In genomic region chr3:137952914-137953880, GRCm38 (mm10) we compare ENCODE assay signal across 8 mouse cellular contexts. TPM values are rescaled to one million over a fixed set of nuclear protein-coding genes. Genes with fewer than 3 reads are reported as not detected.
DNase-seq lines count a peak whose midpoint lies in the region; ATAC-seq and TF ChIP-seq lines count a peak whose summit lies in the region.

No protein-coding gene starts in this region.

- no peak overlapping the region for H3K4me2 ChIP-seq in forebrain, embryonic 13.5 days
- peak overlapping the region; percentile 25; the same call in 1 of the 2 replicates for H3K4me2 ChIP-seq in hindbrain, embryonic 16.5 days (ENCODE audit: low read length)
- no peak overlapping the region for H3K4me2 ChIP-seq in limb, embryonic 13.5 days (replicated peaks)
- H3K4me2 ChIP-seq in midbrain, embryonic 14.5 days (ENCODE audit: low read length): peak overlapping the region; percentile 26
- no peak overlapping the region for H3K4me2 ChIP-seq in stomach, postnatal 0 days (replicated peaks; ENCODE audit: low read depth)

- peak; percentile 65 to 71 for DNase-seq in B cell, adult 2 months
- DNase-seq in MEL-GATA-1-ER (ENCODE audit: extremely low read depth, low read depth): peak; percentile 100
- peak; percentile 87 for DNase-seq in midbrain, embryonic 14.5 days
- peak; percentile 30 for DNase-seq in stomach, postnatal 0 days (ENCODE audit: low spot score)
- no peak for DNase-seq in adrenal gland, adult 2 months

- no peak overlapping the region for H3K27ac ChIP-seq in forebrain, embryonic 13.5 days
- H3K27ac ChIP-seq in hindbrain, embryonic 16.5 days (ENCODE audit: low read depth, low read length): peak overlapping the region; percentile 64; the same call in 1 of the 2 replicates
- peak overlapping the region; percentile 40; the same call in 1 of the 2 replicates for H3K27ac ChIP-seq in limb, embryonic 13.5 days
- peak overlapping the region; percentile 70 for H3K27ac ChIP-seq in midbrain, embryonic 14.5 days (replicated peaks; ENCODE audit: low read depth, low read length)
- H3K27ac ChIP-seq in stomach, postnatal 0 days (replicated peaks): peak overlapping the region; percentile 45; the same call in 1 of the 2 replicates

- WGBS in forebrain, embryonic 13.5 days: 77% methylated on average over 14 of the region's 14 CpGs
- WGBS in hindbrain, embryonic 16.5 days: 63% methylated on average over 14 of the region's 14 CpGs
- WGBS in limb, embryonic 13.5 days: 66% methylated on average over 14 of the region's 14 CpGs
- WGBS in midbrain, embryonic 14.5 days: 58% methylated on average over 14 of the region's 14 CpGs
- WGBS in stomach, postnatal 0 days: 52% methylated on average over 14 of the region's 14 CpGs

- no peaks in the 10 kb centered on the region for H3K27me3 ChIP-seq in forebrain, embryonic 13.5 days
- no peaks in the 10 kb centered on the region for H3K27me3 ChIP-seq in hindbrain, embryonic 16.5 days (replicated peaks; ENCODE audit: control insufficient read depth, insufficient read depth, low read length)
- no peaks in the 10 kb centered on the region for H3K27me3 ChIP-seq in limb, embryonic 13.5 days
- H3K27me3 ChIP-seq in midbrain, embryonic 14.5 days (ENCODE audit: control insufficient read depth, insufficient read depth, low read length): no peaks in the 10 kb centered on the region
- no peaks in the 10 kb centered on the region for H3K27me3 ChIP-seq in stomach, postnatal 0 days (ENCODE audit: control insufficient read depth, insufficient read depth, low read length)

- H3K4me3 ChIP-seq in forebrain, embryonic 13.5 days: no peak overlapping the region
- no peak overlapping the region for H3K4me3 ChIP-seq in hindbrain, embryonic 16.5 days (ENCODE audit: low read length)
- no peak overlapping the region for H3K4me3 ChIP-seq in limb, embryonic 13.5 days
- H3K4me3 ChIP-seq in midbrain, embryonic 14.5 days (replicated peaks; ENCODE audit: low read depth, low read length): no peak overlapping the region
- H3K4me3 ChIP-seq in stomach, postnatal 0 days (ENCODE audit: low read depth, low read length): no peak overlapping the region

- no peaks in the 10 kb centered on the region for H3K9me3 ChIP-seq in forebrain, embryonic 13.5 days (replicated peaks)
- H3K9me3 ChIP-seq in hindbrain, embryonic 16.5 days (ENCODE audit: control insufficient read depth, low read length): no peaks in the 10 kb centered on the region
- H3K9me3 ChIP-seq in limb, embryonic 13.5 days: no peaks in the 10 kb centered on the region
- H3K9me3 ChIP-seq in midbrain, embryonic 14.5 days (ENCODE audit: control insufficient read depth, low read length): no peaks in the 10 kb centered on the region
- H3K9me3 ChIP-seq in stomach, postnatal 0 days (ENCODE audit: control insufficient read depth, low read length): no peaks in the 10 kb centered on the region

- no peak overlapping the region for H3K9ac ChIP-seq in forebrain, embryonic 13.5 days
- H3K9ac ChIP-seq in hindbrain, embryonic 16.5 days (ENCODE audit: low read depth, low read length): no peak overlapping the region
- no peak overlapping the region for H3K9ac ChIP-seq in limb, embryonic 13.5 days
- H3K9ac ChIP-seq in midbrain, embryonic 14.5 days (replicated peaks; ENCODE audit: low read length): no peak overlapping the region
- H3K9ac ChIP-seq in stomach, postnatal 0 days (ENCODE audit: low read length): no peak overlapping the region

- no peak for TF ChIP-seq EP300 in stomach, postnatal 0 days (optimal IDR thresholded peaks at IDR 0.05)

- H3K36me3 ChIP-seq in forebrain, embryonic 13.5 days (ENCODE audit: poor library complexity, severe bottlenecking): no peaks in the 10 kb centered on the region
- no peaks in the 10 kb centered on the region for H3K36me3 ChIP-seq in hindbrain, embryonic 16.5 days (ENCODE audit: control insufficient read depth, insufficient read depth, low read length)
- no peaks in the 10 kb centered on the region for H3K36me3 ChIP-seq in limb, embryonic 13.5 days
- H3K36me3 ChIP-seq in midbrain, embryonic 14.5 days (ENCODE audit: control insufficient read depth, insufficient read depth, low read length): no peaks in the 10 kb centered on the region
- H3K36me3 ChIP-seq in stomach, postnatal 0 days (ENCODE audit: control insufficient read depth, insufficient read depth, low read length): no peaks in the 10 kb centered on the region

- TF ChIP-seq CTCF in stomach, postnatal 0 days (IDR thresholded peaks at IDR 0.05; ENCODE audit: low read depth): no peak

- peaks cover 14% of the 10 kb centered on the region for H3K4me1 ChIP-seq in forebrain, embryonic 13.5 days
- peaks cover 3% of the 10 kb centered on the region for H3K4me1 ChIP-seq in hindbrain, embryonic 16.5 days (ENCODE audit: control insufficient read depth, insufficient read depth, low read depth, low read length)
- H3K4me1 ChIP-seq in limb, embryonic 13.5 days: peaks cover 22% of the 10 kb centered on the region
- H3K4me1 ChIP-seq in midbrain, embryonic 14.5 days (ENCODE audit: control insufficient read depth, insufficient read depth, low read length): peaks cover 19% of the 10 kb centered on the region
- H3K4me1 ChIP-seq in stomach, postnatal 0 days (replicated peaks; ENCODE audit: control insufficient read depth, insufficient read depth): peaks cover 4% of the 10 kb centered on the region; the same call in 1 of the 2 replicates

- peak; percentile 90 for ATAC-seq in forebrain, embryonic 13.5 days
- peak; percentile 94 for ATAC-seq in hindbrain, embryonic 16.5 days
- peak; percentile 52; the same call in 1 of the 2 replicates for ATAC-seq in limb, embryonic 13.5 days (ENCODE audit: low FRiP score, low read depth)
- peak; percentile 84 for ATAC-seq in midbrain, embryonic 14.5 days (ENCODE audit: low FRiP score, low TSS enrichment)
- peak; percentile 49 for ATAC-seq in stomach, postnatal 0 days (ENCODE audit: low FRiP score, low TSS enrichment)

RNA-seq across cellular contexts. Expression of gene Dapp1, which starts 28.1 kb away (rescaled TPM):
- polyA plus RNA-seq in forebrain, embryonic 13.5 days (2015; fragmentation: Nextera tagmentation; extraction: Ambion mirVana): 2.7 and 3.9 TPM in 2 replicates
- polyA plus RNA-seq in hindbrain, embryonic 16.5 days (2015; fragmentation: Nextera tagmentation; extraction: Ambion mirVana): 3.0 and 3.1 TPM in 2 replicates
- 3.4 TPM in 2 replicates for polyA plus RNA-seq in limb, embryonic 13.5 days (2015; fragmentation: Nextera tagmentation; extraction: Ambion mirVana)
- polyA plus RNA-seq in midbrain, embryonic 14.5 days (2014; fragmentation: Nextera tagmentation; extraction: Ambion mirVana): 1.0 and 1.2 TPM in 2 replicates
- polyA plus RNA-seq in stomach, postnatal 0 days (2015; fragmentation: Nextera tagmentation; extraction: Ambion mirVana): 24.0 and 26.8 TPM in 2 replicates
- 1 to 10 TPM; 3.8 to 4.7 TPM for total RNA-seq in adrenal gland, adult 2 months (2021)
- 1.8 and 2.6 TPM in 2 replicates for polyA plus RNA-seq in adrenal gland, adult 2 months (2012; rRNA removed)

RNA-seq across cellular contexts. Expression of gene Lamtor3, which starts 34.9 kb away (rescaled TPM):
- 126 and 129 TPM in 2 replicates for polyA plus RNA-seq in forebrain, embryonic 13.5 days (2015; fragmentation: Nextera tagmentation; extraction: Ambion mirVana)
- polyA plus RNA-seq in hindbrain, embryonic 16.5 days (2015; fragmentation: Nextera tagmentation; extraction: Ambion mirVana): 132 and 135 TPM in 2 replicates
- polyA plus RNA-seq in limb, embryonic 13.5 days (2015; fragmentation: Nextera tagmentation; extraction: Ambion mirVana): 108 and 114 TPM in 2 replicates
- polyA plus RNA-seq in midbrain, embryonic 14.5 days (2014; fragmentation: Nextera tagmentation; extraction: Ambion mirVana): 130 and 139 TPM in 2 replicates
- 104 and 106 TPM in 2 replicates for polyA plus RNA-seq in stomach, postnatal 0 days (2015; fragmentation: Nextera tagmentation; extraction: Ambion mirVana)
- 10 to 100 TPM; 69.4 to 69.9 TPM for total RNA-seq in adrenal gland, adult 2 months (2021)
- polyA plus RNA-seq in adrenal gland, adult 2 months (2012; rRNA removed): 9.2 and 12.9 TPM in 2 replicates

Comparison
In these comparisons a context has a peak if more than half of its experiments do, and no peak if none do; other contexts are left out.
1. H3K4me2 ChIP-seq: peak in hindbrain, embryonic 16.5 days (single experiment) and midbrain, embryonic 14.5 days (single experiment); none in forebrain, embryonic 13.5 days (single experiment), limb, embryonic 13.5 days (single experiment) and stomach, postnatal 0 days (single experiment).
2. Peak in every context shown above with its lines, with median percentiles within 50 percentile points of each other: ATAC-seq.